Mouse (Mus musculus) embryonic fibroblast, embryonic 13.5 days (primary cell): Measurements from ENCODE around the gene Osm.

Source experiments
- CTCF ChIP-seq: IDR thresholded peaks from 2 replicates; pipeline ENCODE4 v1.5.1; 2011; ENCODE audit warnings: mild to moderate bottlenecking, control low read depth, low read length, moderate library complexity, borderline replicate concordance; ENCODE audit not compliant: insufficient read depth
- POLR2A ChIP-seq: IDR thresholded peaks from 2 replicates; pipeline ENCODE4 v1.6.1; 2011; ENCODE audit warnings: low read depth, mild to moderate bottlenecking, control low read depth, low read length, moderate library complexity

GRCm38 (mm10) chr11:4240151-4240550 is 3.9 kb downstream of the Osm start:
- TF ChIP-seq POLR2A (no peak), CTCF (no peak)
